Mouse (Mus musculus) skeletal muscle tissue, adult 2 months (tissue): ENCODE data around the gene Atg7.

Experiments
- DNase-seq: peaks from one replicate; pipeline ENCODE4 v3.0.0-alpha.2; 2012; ENCODE audit warnings: low read depth, low spot score

Atg7 gene

DNA sequence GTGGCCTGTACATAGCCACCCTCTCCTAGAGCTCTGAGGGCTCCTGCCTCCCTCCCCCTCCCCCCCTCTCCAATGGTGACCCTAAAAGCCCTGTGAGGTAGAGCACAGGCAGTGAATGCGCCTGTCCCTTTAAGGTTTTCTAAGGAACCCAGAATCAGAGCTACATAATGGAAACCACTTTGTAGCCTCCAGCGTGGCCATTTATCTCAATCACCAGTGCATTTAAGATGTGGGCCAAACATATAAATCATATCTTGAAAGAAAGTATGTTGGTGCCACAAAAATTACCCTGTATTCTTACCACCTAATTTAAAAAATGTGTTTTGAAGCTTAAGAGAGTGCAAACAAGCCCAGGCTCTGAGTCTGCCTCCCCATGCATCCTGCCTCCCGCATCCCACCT lies 209.8 kb downstream of the Atg7 start:
- DNase-seq: no peak

DNA sequence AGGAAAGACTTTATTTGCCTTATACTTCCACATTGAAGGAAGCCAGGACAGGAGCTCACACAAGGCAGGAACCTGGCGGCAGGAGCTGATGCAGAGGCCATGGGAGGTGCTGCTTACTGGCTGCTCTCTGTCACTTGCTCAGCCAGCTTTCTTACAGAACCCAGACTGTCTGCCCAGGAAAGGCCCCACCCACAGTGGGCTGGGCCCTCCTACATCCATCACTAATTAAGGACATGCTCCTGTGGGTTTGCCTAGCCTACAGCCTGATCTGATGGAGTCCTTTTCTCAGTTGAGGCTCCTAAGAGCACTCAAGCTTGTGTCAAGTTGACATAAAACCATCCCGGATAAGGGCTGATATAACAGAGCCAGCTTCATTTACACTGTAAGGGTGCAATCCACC lies 211.5 kb downstream of the Atg7 start:
- no peak for DNase-seq

DNA sequence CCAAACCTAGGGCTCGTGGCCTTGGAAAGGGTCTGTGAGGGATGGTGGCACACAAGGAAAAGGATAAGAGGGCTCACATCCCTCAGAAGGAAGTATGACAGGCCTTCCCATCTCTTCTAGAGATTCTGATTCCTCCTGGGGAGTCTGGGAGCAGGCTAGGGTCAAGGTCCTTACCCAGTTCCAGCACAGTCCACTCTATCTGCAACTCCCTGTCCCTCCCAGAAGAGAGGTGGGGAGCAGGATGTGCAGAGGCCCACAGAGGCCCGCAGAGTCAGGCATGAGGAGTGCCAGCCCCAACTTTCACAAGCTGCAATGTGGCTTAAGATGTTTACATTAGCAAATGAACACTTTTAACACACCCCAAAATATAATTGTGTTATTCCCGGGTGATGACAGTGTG lies 212.7 kb downstream of the Atg7 start:
- no peak for DNase-seq

DNA sequence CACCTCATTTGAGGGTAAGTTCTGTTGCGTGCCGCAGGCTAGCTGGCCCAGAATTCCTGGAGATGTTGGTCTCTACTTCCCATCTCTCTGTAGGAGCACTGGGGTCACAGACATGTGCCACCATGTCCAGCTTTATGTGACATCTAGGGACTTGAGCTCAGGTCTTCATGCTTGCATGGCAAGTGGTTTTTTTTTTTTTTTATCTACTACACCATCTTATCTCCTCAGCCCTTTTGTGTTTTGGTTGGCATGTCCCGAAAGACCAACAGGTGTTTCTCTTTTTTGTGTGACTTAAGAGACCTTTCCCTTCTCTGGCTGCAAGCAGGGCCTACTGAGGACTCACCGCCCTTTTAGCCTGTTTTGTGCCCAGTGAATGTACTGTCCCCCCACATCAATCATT lies 213.6 kb downstream of the Atg7 start:
- DNase-seq: no peak

DNA sequence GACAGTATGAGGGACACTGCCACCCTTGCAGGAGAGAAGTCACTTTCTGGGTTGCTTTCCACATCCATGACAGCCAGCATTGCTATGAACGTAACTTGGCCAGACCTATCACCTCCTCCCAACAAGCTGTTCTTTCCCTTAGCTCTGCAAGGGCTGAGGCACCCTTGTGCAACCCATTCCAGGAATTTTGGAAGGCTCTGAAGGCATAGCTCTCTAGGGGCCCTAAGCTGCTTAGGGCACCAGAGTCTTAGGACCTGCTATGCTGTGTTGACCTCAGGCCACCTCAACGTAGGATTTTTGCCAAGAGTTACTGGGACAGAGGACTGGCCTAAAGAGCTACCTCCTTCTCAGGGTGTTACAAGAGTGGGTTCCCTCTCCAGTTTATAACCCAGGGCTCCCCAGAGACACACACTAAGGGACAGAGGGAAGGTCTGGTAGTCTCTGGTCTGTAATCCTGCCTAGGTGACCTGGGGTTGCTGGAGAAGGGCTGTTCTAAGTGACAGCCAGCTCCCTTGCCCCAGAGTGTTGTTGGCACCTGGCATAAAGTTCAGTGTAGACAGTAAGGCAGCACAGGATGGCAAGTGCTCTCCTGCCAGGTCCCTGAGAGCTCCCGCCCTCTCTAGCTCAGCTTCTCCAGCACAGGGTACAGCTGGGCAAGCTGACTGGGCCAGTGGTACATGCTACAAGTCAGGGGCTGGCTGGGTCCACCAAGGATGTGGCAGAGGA lies 215.3 kb downstream of the Atg7 start:
- peak; percentile 66 for DNase-seq

DNA sequence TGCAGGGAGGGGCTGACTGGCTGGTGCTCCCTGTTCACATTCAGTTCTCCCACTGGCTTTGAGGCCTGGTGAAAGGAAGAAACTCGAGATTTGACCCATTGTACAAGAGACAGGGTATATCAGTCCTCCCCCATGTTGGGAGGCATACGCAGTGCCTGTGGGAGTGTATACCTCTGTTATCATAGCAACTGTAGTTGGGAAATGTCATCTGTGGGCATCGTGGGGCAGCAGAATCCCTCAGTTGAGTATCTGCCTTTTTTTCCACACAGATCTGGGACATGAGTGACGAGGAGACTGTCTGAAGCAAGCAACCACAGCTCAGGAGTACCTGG lies 215.8 kb downstream of the Atg7 start:
- DNase-seq: no peak

DNA sequence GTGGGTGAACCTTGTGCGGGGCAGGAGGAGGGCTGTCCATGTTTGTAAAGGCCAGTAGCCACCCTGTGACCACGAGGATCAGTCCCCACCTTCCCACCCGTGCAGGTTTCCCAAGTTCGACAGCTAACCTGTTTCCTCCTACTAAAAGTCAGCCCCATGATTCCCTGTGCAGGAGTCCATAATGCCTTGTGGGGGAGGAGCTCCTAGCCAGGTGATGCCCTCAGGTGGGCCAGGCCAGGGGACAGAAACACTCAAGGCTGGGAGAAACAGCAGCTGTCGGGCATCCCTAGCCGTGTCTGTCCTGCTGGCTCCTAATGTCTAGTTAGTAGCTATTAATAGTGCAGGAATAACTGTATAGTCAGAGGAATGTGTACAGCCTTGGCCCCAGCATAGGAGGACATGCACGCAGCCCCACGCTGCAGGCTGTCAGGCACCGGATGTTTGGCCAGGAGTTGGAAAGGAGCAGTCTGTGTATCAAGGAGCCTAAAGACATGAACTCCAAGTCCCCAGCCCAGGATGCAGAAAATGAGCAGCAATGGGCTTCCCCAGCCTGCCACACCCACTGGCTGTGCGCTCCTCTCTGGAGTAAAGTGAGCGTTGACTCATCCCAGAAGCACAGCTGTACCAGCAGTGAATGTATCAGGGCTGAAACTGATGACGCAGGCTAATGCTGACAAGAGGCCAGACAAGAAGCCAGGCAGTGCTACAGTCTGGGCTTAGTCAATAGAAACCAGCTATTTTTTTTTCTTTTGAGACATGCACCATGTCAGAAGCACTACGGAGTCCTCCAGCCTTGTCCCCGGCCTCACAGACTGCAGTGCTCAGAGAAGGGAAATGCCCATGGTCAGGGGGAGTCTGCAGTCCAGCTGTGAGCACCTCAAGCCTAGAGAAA lies 218.0 kb downstream of the Atg7 start:
- peak; percentile 86 for DNase-seq

DNA sequence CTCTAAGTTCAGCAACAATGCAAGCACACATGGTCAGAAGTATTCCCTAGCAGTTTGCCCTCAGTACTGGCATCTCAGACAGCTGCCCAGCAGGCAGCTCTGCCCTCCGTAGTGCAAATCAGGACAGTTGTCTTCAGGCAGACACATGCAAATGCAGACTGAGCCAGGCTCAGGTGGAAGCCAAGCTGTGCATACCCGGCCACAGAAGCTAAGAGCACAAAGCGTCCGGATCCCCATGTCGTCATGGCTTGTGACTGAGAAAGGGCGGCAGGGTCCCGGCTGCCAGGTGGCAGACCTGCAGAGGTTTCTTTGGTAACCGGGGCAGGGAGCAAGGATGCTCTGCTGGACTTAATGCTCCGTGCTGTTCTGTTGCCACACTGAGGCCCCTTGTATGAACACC lies 218.7 kb downstream of the Atg7 start:
- no peak for DNase-seq

DNA sequence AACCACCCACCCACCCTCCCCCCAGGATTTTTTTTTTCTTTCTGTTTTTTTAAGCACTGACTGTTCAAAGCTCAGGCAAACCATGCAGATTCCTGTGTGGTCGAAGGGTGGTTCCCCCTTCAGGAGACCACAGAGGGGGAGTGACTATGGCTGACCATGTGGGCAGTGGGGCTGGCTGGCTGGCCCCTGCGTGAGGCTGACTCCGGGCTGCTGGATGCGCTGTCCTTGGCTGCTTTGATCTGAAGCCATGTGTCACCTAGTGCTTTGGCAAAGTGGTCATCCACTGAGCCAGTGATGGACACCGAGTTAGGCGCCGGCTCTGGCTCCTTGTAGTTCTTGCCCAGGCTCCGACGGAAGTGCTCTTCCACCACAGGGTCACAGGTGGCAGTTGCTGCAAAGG lies 219.1 kb downstream of the Atg7 start:
- no peak for DNase-seq

DNA sequence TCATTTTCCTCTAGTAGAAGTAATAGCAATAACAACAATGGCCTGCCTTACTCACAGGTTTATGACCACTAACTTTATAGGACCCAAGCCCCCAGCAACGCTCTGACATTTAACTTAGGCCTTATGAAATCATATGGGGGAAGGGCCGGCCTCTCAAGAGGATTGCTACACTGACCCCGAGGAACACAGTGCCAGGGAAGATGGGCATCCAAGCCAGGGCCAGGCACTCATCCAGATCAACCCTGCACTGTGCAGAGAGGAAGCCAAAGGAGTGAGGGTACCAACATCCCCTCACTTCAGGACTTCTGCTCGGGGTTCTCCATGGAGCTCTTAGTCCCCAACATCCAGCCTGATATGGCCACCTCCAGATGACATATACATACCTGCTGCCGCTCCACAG lies 220.6 kb downstream of the Atg7 start:
- DNase-seq: no peak

DNA sequence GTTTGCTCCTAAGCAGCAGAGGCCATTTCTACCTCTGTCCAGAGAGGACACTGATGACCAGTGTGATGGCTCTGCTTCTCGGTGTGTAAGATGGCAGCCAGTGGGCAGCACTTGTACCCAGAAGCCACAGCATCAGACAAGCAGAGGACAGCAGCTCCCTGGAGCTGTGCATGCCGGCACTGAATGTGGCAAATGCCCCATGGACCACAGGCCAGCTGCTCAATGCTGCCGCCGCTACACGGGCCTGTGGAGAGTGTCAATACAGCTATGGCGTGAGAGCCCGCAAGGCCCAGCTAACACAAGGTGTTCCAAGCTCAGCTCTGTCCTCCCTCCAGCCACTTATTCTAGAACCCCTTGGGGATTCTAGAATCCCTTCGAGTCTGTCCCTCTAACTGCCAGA lies 221.5 kb downstream of the Atg7 start:
- no peak for DNase-seq

DNA sequence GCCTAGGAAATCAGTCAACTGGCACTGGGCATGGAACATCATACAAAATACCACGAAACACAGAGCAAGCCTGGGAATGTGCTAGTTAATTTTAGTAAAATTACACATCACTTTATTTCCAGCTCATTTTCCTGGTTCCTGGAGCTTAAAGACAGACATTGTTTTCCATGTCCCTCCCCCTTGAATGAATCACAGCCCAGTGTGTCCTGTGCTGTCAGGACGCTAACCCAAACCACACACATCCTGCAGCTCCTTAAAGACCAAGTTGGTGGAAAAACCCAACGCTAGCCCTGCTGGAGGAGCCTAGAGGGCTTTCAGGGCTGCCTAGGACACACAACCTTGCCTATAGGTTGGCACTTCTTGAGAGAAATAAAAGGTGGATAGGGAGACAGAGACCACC lies 223.2 kb downstream of the Atg7 start:
- DNase-seq: no peak

DNA sequence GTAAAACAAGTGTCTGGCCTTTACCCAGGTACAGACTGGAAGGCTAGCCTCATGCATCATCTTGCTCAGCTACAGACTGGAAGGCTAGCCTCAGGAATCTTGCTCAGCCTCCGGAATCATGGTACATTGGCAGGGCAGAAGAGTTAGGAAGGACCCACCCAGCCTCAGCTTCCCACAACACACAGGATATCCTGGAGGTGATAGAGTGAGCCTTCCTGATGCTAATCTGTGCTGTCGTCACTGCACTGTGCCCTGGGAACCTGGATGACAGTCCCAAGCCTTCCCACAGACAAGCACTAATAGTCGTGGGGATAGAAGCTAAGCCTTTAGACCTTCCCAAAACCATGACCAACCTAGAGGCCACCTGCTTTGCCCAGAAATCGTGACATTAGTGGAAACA lies 223.7 kb downstream of the Atg7 start:
- no peak for DNase-seq

DNA sequence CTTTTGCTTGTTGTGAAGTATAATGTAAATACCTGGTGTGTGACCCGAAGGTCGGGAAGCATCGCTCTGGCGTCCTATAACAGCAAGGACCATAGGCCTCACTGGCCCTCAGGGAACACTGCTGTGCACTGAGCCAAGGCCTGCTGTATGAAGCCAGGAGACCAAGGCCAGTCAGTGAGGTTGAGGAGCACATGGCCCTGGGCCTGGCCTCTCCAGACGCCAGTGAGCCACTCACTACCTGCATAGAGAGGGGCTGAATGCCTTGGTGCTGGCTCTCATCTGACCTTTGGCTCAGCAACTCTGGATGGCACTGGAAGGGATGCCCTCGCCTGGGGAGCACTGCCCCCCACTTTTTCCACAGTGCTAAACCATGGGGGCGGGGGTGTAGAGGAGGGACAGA lies 225.8 kb downstream of the Atg7 start:
- DNase-seq: no peak

DNA sequence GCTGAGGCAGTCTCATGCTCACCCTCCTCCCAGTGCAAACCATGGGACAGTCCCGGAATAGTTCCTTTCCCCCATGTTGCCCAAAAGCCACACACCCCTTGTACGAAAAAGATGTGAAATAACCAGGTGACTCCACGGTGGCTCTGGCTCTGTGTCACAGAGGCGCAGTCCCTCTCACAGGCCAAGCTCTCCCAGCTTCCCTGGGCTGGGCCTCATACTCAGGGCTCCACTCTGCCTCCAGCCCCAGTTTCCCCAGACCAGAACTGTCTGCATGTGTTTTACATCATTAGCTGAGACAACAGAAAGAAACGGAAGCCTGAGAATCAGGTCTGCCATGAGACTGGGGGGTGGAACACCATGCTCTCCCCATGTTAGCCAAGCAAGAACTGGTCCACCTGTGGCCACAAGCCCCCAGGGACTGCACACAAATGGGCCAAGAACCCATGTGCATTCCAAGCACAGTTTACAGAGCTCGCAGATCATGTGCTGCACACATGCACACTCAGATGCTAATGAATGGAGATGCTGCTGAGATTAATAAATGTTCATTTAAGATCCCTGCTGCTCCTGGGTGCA lies 226.7 kb downstream of the Atg7 start:
- DNase-seq: no peak

DNA sequence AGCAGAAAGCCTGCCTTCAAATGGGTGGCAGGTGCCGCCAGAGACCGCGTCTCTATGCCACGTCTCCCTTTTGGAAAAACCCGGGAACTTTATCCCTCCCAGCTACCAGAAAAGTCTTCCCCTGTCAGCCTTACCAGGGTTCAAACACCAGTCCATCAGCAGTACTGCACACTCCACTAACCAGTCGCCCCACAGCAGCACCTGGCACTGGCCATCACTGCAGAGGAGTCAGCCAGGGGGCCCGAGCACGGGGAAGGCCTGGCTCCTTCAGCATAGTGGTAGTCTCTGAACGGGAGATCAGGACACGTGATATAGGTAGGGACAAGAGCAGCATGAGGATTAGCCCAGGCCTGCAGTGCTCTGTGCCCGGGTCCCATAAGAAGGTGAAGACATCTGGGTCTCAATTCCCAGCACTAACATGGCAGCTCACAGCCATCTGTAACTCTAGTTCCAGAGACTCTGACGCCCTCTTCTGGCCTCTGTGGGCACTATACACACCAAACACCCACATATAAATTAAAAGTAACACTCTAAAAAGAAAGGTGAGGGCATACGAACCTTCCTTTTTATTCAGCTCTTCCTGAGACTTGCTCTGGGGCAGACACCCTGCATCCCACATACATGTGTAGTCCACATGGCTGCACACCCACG lies 228.2 kb downstream of the Atg7 start:
- DNase-seq: no peak

DNA sequence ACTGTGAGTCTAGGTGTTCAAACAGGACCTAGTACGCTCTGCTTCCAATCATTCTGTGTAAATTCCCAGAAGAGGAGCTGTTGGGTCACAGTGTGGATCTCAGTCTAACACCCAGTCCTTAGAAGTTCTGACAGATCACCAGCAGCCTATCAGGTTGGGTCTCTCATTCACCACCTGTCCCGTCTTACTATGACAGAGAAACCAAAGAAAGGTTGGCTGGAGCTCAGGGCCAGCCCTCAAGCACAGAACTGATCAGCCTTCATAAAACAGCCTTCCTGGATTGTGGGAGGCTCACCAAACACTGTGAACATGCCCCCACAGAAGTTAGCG lies 230.9 kb downstream of the Atg7 start:
- DNase-seq: peak; percentile 56

DNA sequence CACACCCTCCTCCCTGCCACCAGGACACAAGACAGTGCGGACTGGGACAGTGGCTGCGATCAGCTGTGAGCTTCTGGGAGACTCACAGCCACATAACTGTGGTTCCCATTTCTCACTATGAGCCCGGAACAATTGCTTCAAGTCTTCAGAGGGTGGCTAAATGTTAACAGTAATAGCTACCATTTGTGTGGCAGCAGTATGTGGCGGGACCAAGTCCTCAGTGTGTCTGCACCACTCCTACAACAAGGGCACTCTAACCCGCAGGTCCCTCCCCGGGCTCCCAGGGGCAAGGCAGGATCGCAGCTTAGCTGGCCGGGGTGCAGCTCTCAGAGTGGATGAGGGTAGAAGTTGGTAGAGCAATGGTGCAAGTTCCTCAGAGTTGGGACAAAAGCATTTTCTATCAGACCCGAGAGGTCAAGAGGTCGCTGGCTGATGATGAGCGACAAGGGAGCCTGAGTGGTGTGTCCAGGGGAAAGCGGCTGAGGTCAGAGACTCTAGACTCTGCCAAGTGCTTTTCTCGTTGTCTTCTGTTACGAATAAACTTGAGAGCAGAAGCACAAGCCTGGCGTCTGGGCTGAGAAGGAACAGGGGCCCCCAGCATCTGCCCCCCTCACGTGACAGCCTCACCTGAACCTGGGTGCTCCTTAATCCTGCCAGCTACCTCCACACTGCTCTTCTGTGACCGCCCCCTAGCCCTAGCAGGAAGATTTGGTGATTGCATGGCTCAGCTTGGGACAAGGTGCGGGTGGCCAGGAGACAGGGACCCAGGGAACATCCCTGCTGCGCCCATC lies 231.4 kb downstream of the Atg7 start:
- peak; percentile 70 for DNase-seq

DNA sequence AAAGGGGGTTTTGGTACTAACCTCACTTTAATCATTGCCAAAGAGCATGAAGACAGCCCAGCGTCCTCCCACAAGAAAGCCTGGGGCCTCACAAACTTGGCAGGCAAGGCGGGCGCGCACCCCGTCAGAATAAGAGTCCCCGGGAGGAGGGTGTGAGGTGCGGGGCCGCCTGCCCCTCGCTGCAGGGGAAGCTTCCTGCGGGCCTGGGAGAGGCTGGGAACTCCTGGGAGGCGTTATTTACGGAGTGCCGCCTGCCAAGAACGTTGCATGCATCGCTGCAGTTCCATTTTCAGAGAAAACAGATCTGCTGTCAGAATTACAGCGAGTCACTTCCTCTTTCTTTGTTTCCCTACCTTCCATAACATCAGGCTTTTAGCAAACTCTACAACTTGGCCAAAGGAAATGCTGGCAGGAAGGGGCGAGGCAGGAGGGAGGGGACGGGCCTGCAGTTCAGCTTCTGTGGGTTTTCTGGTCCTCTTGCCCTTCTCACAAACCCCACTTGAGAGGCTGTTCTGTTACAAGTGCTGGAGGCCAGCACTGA lies 232.2 kb downstream of the Atg7 start:
- peak; percentile 83 for DNase-seq

DNA sequence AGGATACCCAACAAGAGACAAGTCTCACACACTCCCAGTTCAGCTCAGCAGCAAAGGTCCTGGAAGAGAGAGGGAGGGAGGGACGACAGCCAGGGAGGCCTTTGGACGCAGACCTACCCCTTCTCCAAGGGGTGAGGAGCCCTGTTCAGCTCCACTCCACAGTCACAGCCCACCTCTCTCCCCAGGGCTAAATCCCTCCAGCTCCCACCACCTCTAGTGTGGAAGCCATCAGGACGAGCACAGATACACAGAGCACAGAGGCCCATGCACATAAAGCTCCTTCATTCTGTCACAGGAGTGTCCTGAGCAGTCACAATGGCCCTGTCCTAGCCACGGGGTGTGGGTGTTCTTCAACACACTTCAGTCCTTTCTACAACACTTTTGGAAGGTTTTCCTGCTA lies 233.1 kb downstream of the Atg7 start:
- no peak for DNase-seq

DNA sequence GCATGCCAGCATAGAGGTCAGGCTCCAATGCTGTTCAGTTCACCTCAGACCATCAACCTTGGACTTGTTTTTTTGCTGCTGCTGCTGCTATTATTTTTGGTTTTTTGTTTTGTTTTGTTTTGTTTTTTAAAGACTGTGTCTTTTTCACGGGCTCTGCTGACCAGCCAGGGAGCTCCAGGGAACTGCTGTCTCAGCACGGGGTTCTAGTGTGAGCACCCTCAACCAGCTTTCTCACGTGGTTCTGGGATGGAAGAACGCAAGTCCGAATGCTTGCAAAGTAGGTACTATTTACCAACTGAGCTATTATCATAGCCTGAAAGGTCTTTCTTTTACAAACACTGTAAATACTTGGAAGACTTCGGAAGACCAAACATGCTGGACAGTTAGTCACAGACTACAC lies 233.6 kb downstream of the Atg7 start:
- no peak for DNase-seq
